Mouse (Mus musculus): ENCODE results near the gene Npc2.

GRCm38 (mm10) chr12:84748134-84748533 is 24.8 kb downstream of the Npc2 start:
- TF ChIP-seq CTCF (IDR thresholded peaks at IDR 0.05; ENCODE audit: low read depth, low read length) = no peak
- no peak for TF ChIP-seq EP300 (IDR thresholded peaks at IDR 0.05; ENCODE audit: insufficient read depth, low read depth, low read length)
